Mouse (Mus musculus): ENCODE measurements around the gene Arhgap27. TPM values are rescaled to one million over a fixed set of nuclear protein-coding genes. Genes with fewer than 3 reads are reported as not detected.

Gene Arhgap27
- polyA plus RNA-seq, 1 experiment from 2014 or later = 40.2 TPM

DNA sequence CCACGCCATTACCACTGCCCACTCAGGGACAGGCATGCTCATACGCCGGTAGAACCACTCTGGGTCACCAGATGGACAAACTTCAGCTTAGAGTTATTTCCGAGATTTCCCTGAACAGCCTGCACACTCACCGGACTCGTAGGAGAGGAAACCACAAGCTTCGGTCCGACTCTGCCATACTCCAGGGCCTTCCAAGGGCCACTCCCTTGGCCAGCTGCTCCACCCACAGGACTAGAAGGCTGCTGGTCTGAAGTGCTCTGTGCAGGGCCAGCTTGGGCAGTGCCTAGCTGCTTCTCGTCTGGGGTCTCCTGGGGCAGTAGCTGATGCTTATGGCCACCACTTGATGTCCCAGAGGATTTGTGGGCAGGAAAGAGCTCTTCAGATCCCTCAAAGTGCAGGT, 23.3 kb upstream of the Arhgap27 start:
- Histone ChIP-seq H3K27ac (ENCODE audit: low read length) (no peak overlapping the region), H3K4me1 (ENCODE audit: control insufficient read depth, insufficient read depth, low read length) (peaks cover 9% of the 10 kb centered on the region), H3K36me3 (ENCODE audit: control insufficient read depth, insufficient read depth, low read length) (no peaks in the 10 kb centered on the region), H3K9me3 (ENCODE audit: control insufficient read depth, low read length) (no peaks in the 10 kb centered on the region), H3K27me3 (replicated peaks; ENCODE audit: control insufficient read depth, insufficient read depth, low read length) (no peaks in the 10 kb centered on the region), H3K9ac (ENCODE audit: low read depth, low read length) (no peak overlapping the region), H3K4me3 (ENCODE audit: low read length) (no peak overlapping the region), H3K4me2 (ENCODE audit: low read depth, low read length) (no peak overlapping the region)
- ATAC-seq = no peak
- 73% methylated on average over 9 of the region's 9 CpGs for WGBS

- Histone ChIP-seq H3K27me3 (replicated peaks; ENCODE audit: control insufficient read depth, insufficient read depth, low read length) (no peaks in the 10 kb centered on the region), H3K4me2 (ENCODE audit: low read depth, low read length) (no peak overlapping the region), H3K4me1 (ENCODE audit: control insufficient read depth, insufficient read depth, low read length) (no peaks in the 10 kb centered on the region), H3K9me3 (ENCODE audit: control insufficient read depth, low read length) (no peaks in the 10 kb centered on the region), H3K4me3 (ENCODE audit: low read length) (no peak overlapping the region), H3K27ac (ENCODE audit: low read length) (peak overlapping the region; percentile 34; the same call in 1 of the 2 replicates), H3K9ac (ENCODE audit: low read depth, low read length) (no peak overlapping the region), H3K36me3 (ENCODE audit: control insufficient read depth, insufficient read depth, low read length) (peaks cover 4% of the 10 kb centered on the region)
- peak; percentile 50; the same call in 1 of the 2 replicates for ATAC-seq
- 49% methylated on average over 5 of the region's 5 CpGs for WGBS
Measured at GRCm38 (mm10) chr11:103381956-103382613, 18.6 kb upstream of the Arhgap27 start.

- ATAC-seq = no peak
- peak overlapping the region; percentile 34; the same call in 1 of the 2 replicates for H3K27ac ChIP-seq (ENCODE audit: low read length)
- no peaks in the 10 kb centered on the region for H3K4me1 ChIP-seq (ENCODE audit: control insufficient read depth, insufficient read depth, low read length)
- H3K4me3 ChIP-seq (ENCODE audit: low read length) = no peak overlapping the region
- H3K9me3 ChIP-seq (ENCODE audit: control insufficient read depth, low read length) = no peaks in the 10 kb centered on the region
- no peak overlapping the region for H3K4me2 ChIP-seq (ENCODE audit: low read depth, low read length)
- peaks cover 4% of the 10 kb centered on the region for H3K36me3 ChIP-seq (ENCODE audit: control insufficient read depth, insufficient read depth, low read length)
- WGBS = 85% methylated on average over 7 of the region's 7 CpGs
- no peaks in the 10 kb centered on the region for H3K27me3 ChIP-seq (replicated peaks; ENCODE audit: control insufficient read depth, insufficient read depth, low read length)
- no peak overlapping the region for H3K9ac ChIP-seq (ENCODE audit: low read depth, low read length)
Measured at GRCm38 (mm10) chr11:103381505-103381904, 18.0 kb upstream of the Arhgap27 start.

DNA sequence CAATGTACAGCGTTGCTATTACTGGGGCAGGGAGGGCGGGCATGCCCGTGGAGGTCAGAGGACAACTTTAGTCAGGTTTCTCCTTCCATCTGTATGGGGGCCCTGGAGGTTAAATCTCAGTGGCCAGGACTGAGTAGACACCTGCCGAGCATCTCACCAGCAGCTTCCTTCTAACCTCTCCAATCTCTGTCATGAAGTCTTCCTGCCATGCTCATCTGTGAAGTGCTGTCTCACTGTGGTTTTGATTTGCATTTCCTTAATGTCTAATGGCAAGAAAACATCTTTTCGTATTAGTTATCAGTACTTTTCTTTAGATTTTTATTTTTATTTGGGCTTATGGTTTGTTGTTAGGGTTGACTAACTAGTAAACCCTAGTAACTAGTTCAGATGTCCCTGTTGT, 17.0 kb upstream of the Arhgap27 start:
- H3K27ac ChIP-seq (ENCODE audit: low read length) = no peak overlapping the region
- H3K9ac ChIP-seq (ENCODE audit: low read depth, low read length) = no peak overlapping the region
- no peaks in the 10 kb centered on the region for H3K4me1 ChIP-seq (ENCODE audit: control insufficient read depth, insufficient read depth, low read length)
- 88% methylated on average over 5 of the region's 5 CpGs for WGBS
- no peaks in the 10 kb centered on the region for H3K9me3 ChIP-seq (ENCODE audit: control insufficient read depth, low read length)
- ATAC-seq = no peak
- no peak overlapping the region for H3K4me2 ChIP-seq (ENCODE audit: low read depth, low read length)
- H3K27me3 ChIP-seq (replicated peaks; ENCODE audit: control insufficient read depth, insufficient read depth, low read length) = no peaks in the 10 kb centered on the region
- H3K36me3 ChIP-seq (ENCODE audit: control insufficient read depth, insufficient read depth, low read length) = peaks cover 4% of the 10 kb centered on the region
- no peak overlapping the region for H3K4me3 ChIP-seq (ENCODE audit: low read length)

DNA sequence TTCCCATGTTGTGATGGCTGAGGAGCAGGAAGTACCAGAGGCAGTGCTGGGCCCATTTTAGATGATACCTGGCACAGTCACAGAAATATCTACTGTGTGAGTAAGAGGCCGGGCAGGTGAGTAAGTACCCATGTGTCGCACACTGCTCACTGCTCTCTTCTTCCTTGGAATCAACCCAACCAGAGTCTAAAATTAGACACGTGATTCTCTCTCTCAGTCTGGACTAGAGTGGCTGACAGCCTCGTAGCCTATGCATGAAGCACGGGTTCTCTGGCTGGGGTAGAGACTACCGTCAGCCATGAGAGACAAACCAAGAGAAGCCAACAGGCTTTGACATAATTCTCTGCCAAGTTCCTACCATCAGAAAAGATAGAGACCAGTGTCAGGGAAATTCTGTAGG, 14.8 kb upstream of the Arhgap27 start:
- Histone ChIP-seq H3K4me2 (ENCODE audit: low read depth, low read length) (no peak overlapping the region), H3K36me3 (ENCODE audit: control insufficient read depth, insufficient read depth, low read length) (peaks cover 11% of the 10 kb centered on the region), H3K4me1 (ENCODE audit: control insufficient read depth, insufficient read depth, low read length) (no peaks in the 10 kb centered on the region), H3K27ac (ENCODE audit: low read length) (no peak overlapping the region), H3K27me3 (replicated peaks; ENCODE audit: control insufficient read depth, insufficient read depth, low read length) (no peaks in the 10 kb centered on the region), H3K9me3 (ENCODE audit: control insufficient read depth, low read length) (no peaks in the 10 kb centered on the region), H3K4me3 (ENCODE audit: low read length) (no peak overlapping the region), H3K9ac (ENCODE audit: low read depth, low read length) (no peak overlapping the region)
- no peak for ATAC-seq
- 88% methylated on average over 6 of the region's 6 CpGs for WGBS

DNA sequence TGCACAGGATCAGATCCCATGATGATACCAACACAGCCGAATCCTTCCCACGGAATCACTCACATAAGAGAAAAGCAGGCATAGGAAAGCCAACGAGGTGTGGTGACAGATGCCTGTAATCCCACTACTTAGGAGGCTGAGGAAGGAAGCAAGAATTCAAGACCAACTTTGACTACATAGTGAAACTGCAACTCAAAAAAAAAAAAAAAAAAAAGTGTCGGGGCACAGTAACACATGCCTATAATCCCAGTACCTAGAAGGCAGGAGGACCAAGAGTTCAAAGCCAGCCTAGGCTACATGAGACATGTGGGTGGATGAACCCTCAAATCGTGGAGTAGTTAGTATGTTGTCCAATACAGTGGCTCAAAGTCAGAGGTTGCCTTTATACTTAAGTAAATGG, 12.3 kb upstream of the Arhgap27 start:
- Histone ChIP-seq H3K9ac (ENCODE audit: low read depth, low read length) (no peak overlapping the region), H3K27ac (ENCODE audit: low read length) (no peak overlapping the region), H3K4me1 (ENCODE audit: control insufficient read depth, insufficient read depth, low read length) (peaks cover 4% of the 10 kb centered on the region; the same call in 1 of the 2 replicates), H3K27me3 (replicated peaks; ENCODE audit: control insufficient read depth, insufficient read depth, low read length) (no peaks in the 10 kb centered on the region), H3K36me3 (ENCODE audit: control insufficient read depth, insufficient read depth, low read length) (peaks cover 11% of the 10 kb centered on the region), H3K4me3 (ENCODE audit: low read length) (no peak overlapping the region), H3K4me2 (ENCODE audit: low read depth, low read length) (no peak overlapping the region), H3K9me3 (ENCODE audit: control insufficient read depth, low read length) (no peaks in the 10 kb centered on the region)
- 80% methylated on average over 5 of the region's 5 CpGs for WGBS
- ATAC-seq = no peak

DNA sequence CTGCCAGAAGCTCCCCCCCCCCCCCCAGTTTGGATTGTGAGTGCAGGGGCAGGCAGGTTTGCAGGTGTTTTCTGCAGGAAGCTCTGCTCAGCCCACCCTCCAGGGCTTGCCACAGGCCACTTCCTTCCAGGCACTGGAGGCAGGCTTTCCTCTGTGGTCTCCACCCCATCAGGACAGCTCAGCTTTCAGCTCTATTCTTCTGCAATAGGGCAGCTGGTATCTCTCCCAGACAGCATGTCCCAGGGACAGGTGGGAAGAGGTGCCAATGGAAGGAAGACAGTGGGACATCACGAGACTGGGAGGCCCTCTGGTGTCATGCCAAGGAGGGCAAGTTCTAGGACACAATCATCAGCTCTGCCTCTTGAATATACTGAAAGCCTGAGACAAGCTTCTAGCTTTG, 11.8 kb upstream of the Arhgap27 start:
- H3K4me2 ChIP-seq (ENCODE audit: low read depth, low read length) = no peak overlapping the region
- WGBS = 68% methylated on average over 1 of the region's 1 CpGs

DNA sequence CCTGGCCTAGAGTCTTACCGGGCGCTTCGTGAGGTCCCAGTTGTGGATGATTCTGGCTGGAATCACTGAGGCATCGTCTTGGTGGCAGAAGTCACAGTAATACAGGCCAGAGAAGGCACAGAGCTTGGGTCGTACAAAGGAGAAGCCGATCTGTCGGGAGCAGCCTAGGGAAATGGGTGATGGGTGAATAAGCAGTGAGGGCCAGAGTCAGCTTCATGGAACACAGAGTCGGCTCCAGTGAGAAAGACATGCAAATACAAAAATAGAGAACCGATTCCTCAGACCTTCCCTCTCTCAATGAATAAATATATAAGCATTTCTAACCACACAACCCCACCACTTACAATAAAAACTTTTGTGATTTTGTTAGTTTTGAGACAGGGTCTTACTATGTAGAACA, 10.4 kb upstream of the Arhgap27 start:
- WGBS = 90% methylated on average over 9 of the region's 9 CpGs
- no peak for ATAC-seq
- Histone ChIP-seq H3K9me3 (ENCODE audit: control insufficient read depth, low read length) (no peaks in the 10 kb centered on the region), H3K27ac (ENCODE audit: low read length) (no peak overlapping the region), H3K27me3 (replicated peaks; ENCODE audit: control insufficient read depth, insufficient read depth, low read length) (no peaks in the 10 kb centered on the region), H3K4me3 (ENCODE audit: low read length) (no peak overlapping the region), H3K4me1 (ENCODE audit: control insufficient read depth, insufficient read depth, low read length) (peaks cover 4% of the 10 kb centered on the region; the same call in 1 of the 2 replicates), H3K9ac (ENCODE audit: low read depth, low read length) (no peak overlapping the region), H3K4me2 (ENCODE audit: low read depth, low read length) (no peak overlapping the region), H3K36me3 (ENCODE audit: control insufficient read depth, insufficient read depth, low read length) (peaks cover 6% of the 10 kb centered on the region; the same call in 1 of the 2 replicates)

More for the DNA sequence above, 11.8 kb upstream of the Arhgap27 start:
- no peaks in the 10 kb centered on the region for H3K9me3 ChIP-seq (ENCODE audit: control insufficient read depth, low read length)
- no peak overlapping the region for H3K27ac ChIP-seq (ENCODE audit: low read length)
- H3K4me1 ChIP-seq (ENCODE audit: control insufficient read depth, insufficient read depth, low read length) = peaks cover 4% of the 10 kb centered on the region; the same call in 1 of the 2 replicates
- no peaks in the 10 kb centered on the region for H3K27me3 ChIP-seq (replicated peaks; ENCODE audit: control insufficient read depth, insufficient read depth, low read length)
- no peak overlapping the region for H3K4me3 ChIP-seq (ENCODE audit: low read length)
- H3K36me3 ChIP-seq (ENCODE audit: control insufficient read depth, insufficient read depth, low read length) = peaks cover 11% of the 10 kb centered on the region
- no peak for ATAC-seq
- no peak overlapping the region for H3K9ac ChIP-seq (ENCODE audit: low read depth, low read length)

DNA sequence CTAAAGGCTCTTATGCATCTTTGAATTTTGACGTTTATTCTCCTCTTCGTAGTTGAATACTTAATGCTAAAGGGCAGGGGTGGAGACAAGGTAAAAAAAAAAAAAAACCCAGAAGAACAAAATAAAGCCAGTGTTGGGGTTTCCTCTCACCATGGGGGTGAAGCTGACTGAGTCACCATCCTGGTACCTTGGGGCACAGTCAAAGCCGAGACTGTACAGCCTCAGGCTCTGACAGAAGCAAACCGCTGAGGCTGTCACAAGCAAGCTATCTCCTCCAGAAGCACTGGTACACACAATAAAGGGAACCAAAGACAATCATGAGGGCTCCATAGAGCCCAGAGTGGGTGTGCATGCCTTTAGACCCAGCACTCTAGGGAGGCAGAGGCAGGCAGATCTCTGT, 9.1 kb upstream of the Arhgap27 start:
- Histone ChIP-seq H3K4me2 (ENCODE audit: low read depth, low read length) (no peak overlapping the region), H3K27ac (ENCODE audit: low read length) (no peak overlapping the region), H3K4me3 (ENCODE audit: low read length) (no peak overlapping the region), H3K9me3 (ENCODE audit: control insufficient read depth, low read length) (no peaks in the 10 kb centered on the region), H3K36me3 (ENCODE audit: control insufficient read depth, insufficient read depth, low read length) (peaks cover 6% of the 10 kb centered on the region; the same call in 1 of the 2 replicates), H3K27me3 (replicated peaks; ENCODE audit: control insufficient read depth, insufficient read depth, low read length) (no peaks in the 10 kb centered on the region), H3K9ac (ENCODE audit: low read depth, low read length) (no peak overlapping the region), H3K4me1 (ENCODE audit: control insufficient read depth, insufficient read depth, low read length) (peaks cover 4% of the 10 kb centered on the region; the same call in 1 of the 2 replicates)
- WGBS = 86% methylated on average over 4 of the region's 4 CpGs
- no peak for ATAC-seq
